Mouse (Mus musculus) MEL (cell line): ENCODE measurements at regions not wholly inside any gene's neighbourhood (a gene's known extent, or its start where the extent isn't known, plus 50 kb on each side); places are given as distances from the start of the nearest gene placed in this dataset.

ENCODE experiments used
- DNase-seq: peaks from one replicate; pipeline ENCODE4 v3.0.0; 2011; ENCODE audit warnings: low read depth, low spot score
- H3K27ac ChIP-seq: 2 replicates; pipeline ENCODE4 v1.5.1; 2012; ENCODE audit warnings: low read depth, mild to moderate bottlenecking, control low read depth, low read length, moderate library complexity; ENCODE audit not compliant: control insufficient read depth
- H3K27me3 ChIP-seq, 2 experiments: fragments of 150-350 bp in 1 of 2; sonication (generic) in 1 of 2; 2 replicates each; pipeline ENCODE4 v1.6.1; 2012; ENCODE audit warnings: low read length in 2 of 2, mild to moderate bottlenecking in 2 of 2, improper control_type of control experiment in 1 of 2, moderate library complexity in 1 of 2; ENCODE audit not compliant: insufficient read depth in 2 of 2, control insufficient read depth in 1 of 2
- H3K36me3 ChIP-seq, 2 experiments: 2 replicates each; pipeline ENCODE4 v1.6.1; 2012 to 2014; ENCODE audit warnings: low read length in 2 of 2, improper control_type of control experiment in 1 of 2, inconsistent platforms in 1 of 2, mild to moderate bottlenecking in 1 of 2; ENCODE audit not compliant: insufficient read depth in 2 of 2, control insufficient read depth in 1 of 2
- H3K4me1 ChIP-seq, 2 experiments: fragments of 150-350 bp in 1 of 2; sonication (generic) in 1 of 2; 2 replicates each; pipeline ENCODE4 v1.6.1; 2012; ENCODE audit warnings: low read length in 2 of 2, improper control_type of control experiment in 1 of 2, mild to moderate bottlenecking in 1 of 2; ENCODE audit not compliant: insufficient read depth in 2 of 2, control insufficient read depth in 1 of 2
- H3K4me3 ChIP-seq, 2 experiments: fragments of 150-350 bp in 1 of 2; sonication (generic) in 1 of 2; 2 replicates each; pipeline ENCODE4 v1.5.1; 2012; ENCODE audit warnings: low read depth in 2 of 2, low read length in 2 of 2, mild to moderate bottlenecking in 2 of 2, moderate library complexity in 2 of 2, control low read depth in 1 of 2, improper control_type of control experiment in 1 of 2; ENCODE audit not compliant: control insufficient read depth in 1 of 2, insufficient read depth in 1 of 2
- H3K79me2 ChIP-seq: 2 replicates; pipeline ENCODE4 v1.6.1; 2012; ENCODE audit warnings: mild to moderate bottlenecking, low read length, moderate library complexity; ENCODE audit not compliant: control insufficient read depth, poor library complexity, insufficient read depth
- H3K9ac ChIP-seq: 2 replicates; pipeline ENCODE4 v1.6.1; 2012; ENCODE audit warnings: low read depth, mild to moderate bottlenecking, control low read depth, low read length, moderate library complexity; ENCODE audit not compliant: control insufficient read depth, poor library complexity, severe bottlenecking
- H3K9me3 ChIP-seq: fragments of 150-350 bp; sonication (generic); replicated peaks from 2 replicates; pipeline ENCODE4 v1.6.1; 2012; ENCODE audit warnings: mild to moderate bottlenecking, low read length, improper control_type of control experiment, moderate library complexity; ENCODE audit not compliant: insufficient read depth
- CHD2 ChIP-seq: IDR thresholded peaks from 2 replicates; pipeline ENCODE4 v1.6.1; 2011; ENCODE audit warnings: low read length, improper control_type of control experiment
- ELF1 ChIP-seq: IDR thresholded peaks from 2 replicates; pipeline ENCODE4 v1.6.1; 2014; ENCODE audit warnings: low read depth, mild to moderate bottlenecking, inconsistent platforms, low read length, improper control_type of control experiment, moderate library complexity
- MAX ChIP-seq: IDR thresholded peaks from 2 replicates; pipeline ENCODE4 v1.6.1; 2011; ENCODE audit warnings: low read length, improper control_type of control experiment
- MEF2A ChIP-seq: IDR thresholded peaks from 2 replicates; pipeline ENCODE4 v1.6.1; 2014; ENCODE audit warnings: low read depth, mild to moderate bottlenecking, inconsistent platforms, low read length, improper control_type of control experiment; ENCODE audit not compliant: poor library complexity, insufficient replicate concordance, severe bottlenecking; ENCODE audit errors: extremely low read depth
- MXI1 ChIP-seq: IDR thresholded peaks from 2 replicates; pipeline ENCODE4 v1.6.1; 2011; ENCODE audit warnings: mild to moderate bottlenecking, low read depth, low read length, improper control_type of control experiment
- MYB ChIP-seq: IDR thresholded peaks from 2 replicates; pipeline ENCODE4 v1.6.1; 2011; ENCODE audit warnings: mild to moderate bottlenecking, low read depth, low read length, improper control_type of control experiment
- POLR2AphosphoS2 ChIP-seq: IDR thresholded peaks from 2 replicates; pipeline ENCODE4 v1.6.1; 2011; ENCODE audit warnings: low read length, improper control_type of control experiment
- TAL1 ChIP-seq: IDR thresholded peaks from 2 replicates; pipeline ENCODE4 v1.6.1; 2012; ENCODE audit warnings: mild to moderate bottlenecking, inconsistent platforms, low read length, moderate library complexity, mixed read lengths
- TCF12 ChIP-seq: IDR thresholded peaks from 2 replicates; pipeline ENCODE4 v1.6.1; 2014; ENCODE audit warnings: low read depth, mild to moderate bottlenecking, inconsistent platforms, low read length, improper control_type of control experiment, moderate library complexity
- UBTF ChIP-seq: IDR thresholded peaks from 2 replicates; pipeline ENCODE4 v1.6.1; 2012; ENCODE audit warnings: low read depth, mild to moderate bottlenecking, inconsistent platforms, low read length, improper control_type of control experiment, moderate library complexity, borderline replicate concordance; ENCODE audit not compliant: insufficient read depth
- USF2 ChIP-seq, 2 experiments: IDR thresholded peaks; 2 replicates each; pipeline ENCODE4 v1.6.1; 2011 to 2012; ENCODE audit warnings: improper control_type of control experiment in 2 of 2, low read length in 2 of 2, borderline replicate concordance in 1 of 2, inconsistent platforms in 1 of 2, low read depth in 1 of 2, mild to moderate bottlenecking in 1 of 2; ENCODE audit not compliant: insufficient read depth in 1 of 2
- ZC3H11A ChIP-seq: IDR thresholded peaks from 2 replicates; pipeline ENCODE4 v1.6.1; 2012; ENCODE audit warnings: low read depth, mild to moderate bottlenecking, inconsistent platforms, low read length, improper control_type of control experiment

- Histone ChIP-seq H3K27ac (no peak overlapping the region), H3K4me3 (no peak overlapping the region), H3K27me3 (no peaks in the 10 kb centered on the region), H3K9me3 (no peaks in the 10 kb centered on the region), H3K4me1 (no peaks in the 10 kb centered on the region), H3K9ac (no peak overlapping the region), H3K79me2 (no peaks in the 10 kb centered on the region), H3K36me3 (no peaks in the 10 kb centered on the region)
- DNase-seq: no peak
- TF ChIP-seq MYB: no peak
Observed at GRCm38 (mm10) chr3:52703751-52704150, 313.3 kb downstream of the Cog6 start.

GRCm38 (mm10) chr3:52702962-52703361 lies 314.1 kb downstream of the Cog6 start:
- Histone ChIP-seq H3K27me3 (no peaks in the 10 kb centered on the region), H3K9ac (no peak overlapping the region), H3K9me3 (no peaks in the 10 kb centered on the region), H3K36me3 (no peaks in the 10 kb centered on the region), H3K27ac (no peak overlapping the region), H3K79me2 (no peaks in the 10 kb centered on the region), H3K4me3 (no peak overlapping the region), H3K4me1 (no peaks in the 10 kb centered on the region)
- no peak for DNase-seq
- no peak for TF ChIP-seq UBTF
- no peak for TF ChIP-seq TCF12
- TF ChIP-seq MXI1: no peak
- no peak for TF ChIP-seq CHD2
- TF ChIP-seq MEF2A: no peak
- no peak for TF ChIP-seq TAL1
- no peak for TF ChIP-seq MAX
- TF ChIP-seq ELF1: no peak
- no peak for TF ChIP-seq ZC3H11A
- TF ChIP-seq USF2 (IDR thresholded peaks at IDR 0.05; ENCODE audit: borderline replicate concordance in 1 of 2, insufficient read depth in 1 of 2, low read depth in 1 of 2, low read length in 2 of 2): no peak

DNA sequence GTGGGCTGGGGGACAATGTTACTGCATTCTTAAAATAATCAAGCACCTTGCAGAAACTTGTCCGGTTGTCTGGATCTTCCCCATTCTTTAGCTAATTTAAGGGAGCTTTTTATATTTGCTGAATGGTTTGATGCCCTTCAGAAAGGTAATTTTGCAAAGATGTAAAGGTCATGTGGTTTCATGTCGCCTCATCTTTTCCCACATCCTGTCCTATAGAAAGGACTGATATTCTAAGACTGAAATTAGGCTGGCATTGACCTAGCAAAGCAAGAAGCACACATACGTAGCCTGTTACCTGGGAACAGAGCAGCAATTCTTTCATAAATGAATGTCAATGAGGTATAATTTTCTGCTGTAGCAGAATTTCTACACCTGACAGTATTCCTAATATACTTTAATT lies 315.4 kb downstream of the Cog6 start:
- no peak overlapping the region for H3K4me3 ChIP-seq
- no peaks in the 10 kb centered on the region for H3K4me1 ChIP-seq
- no peaks in the 10 kb centered on the region for H3K36me3 ChIP-seq
- no peaks in the 10 kb centered on the region for H3K9me3 ChIP-seq
- TF ChIP-seq POLR2AphosphoS2 (no peak), CHD2 (no peak)
- no peak overlapping the region for H3K27ac ChIP-seq
- H3K9ac ChIP-seq: no peak overlapping the region
- H3K27me3 ChIP-seq: no peaks in the 10 kb centered on the region
- DNase-seq: no peak
- H3K79me2 ChIP-seq: no peaks in the 10 kb centered on the region
